In the genomic region with DNA sequence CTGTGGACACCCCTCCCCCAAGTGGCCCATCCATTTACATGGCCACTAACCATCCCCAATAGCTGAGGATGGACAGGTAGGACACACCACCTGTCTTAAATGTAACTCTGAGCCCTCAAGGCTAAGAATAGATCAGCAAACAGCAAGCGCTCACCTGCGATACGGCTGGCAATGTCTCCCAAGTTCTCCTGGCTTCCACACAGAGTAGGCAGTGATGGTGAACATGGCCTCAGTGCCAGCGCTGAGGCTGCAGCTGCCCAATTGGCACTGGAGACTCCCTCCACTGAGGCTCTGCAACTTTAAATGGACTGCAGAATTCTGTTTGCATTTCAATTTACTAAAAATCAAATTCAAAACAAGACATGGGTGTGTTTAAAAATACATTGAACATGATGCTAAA, we compare ENCODE assay signal across 27 mouse cellular contexts.
DNase-seq lines count a peak whose midpoint lies in the region; TF ChIP-seq lines count a peak whose summit lies in the region.
"Had no signal": no experiment of that assay in that cellular context is flagged by ENCODE, and none has a peak within 500 bp of the region (broad histone marks: within the 10 kb centered on the region; RNA-seq: fewer than 3 reads in every experiment).

No protein-coding gene starts in this region.

- DNase-seq in left cerebral cortex, postnatal 4 days: peak; percentile 61
- DNase-seq in left cerebral cortex, adult 8-10 months (ENCODE audit: low spot score in 2 of 2): no peak
- DNase-seq in cerebellum, adult 11-12 months: peak; percentile 82
- peak; percentile 84 for DNase-seq in cerebellum, adult 9-11 months
- DNase-seq in adrenal gland, adult (ENCODE audit: inconsistent age in 2 of 2, low spot score in 1 of 2): no peak
- DNase-seq in gastrocnemius, adult 18-20 months (ENCODE audit: low spot score): no peak
- DNase-seq in retina, embryonic 14.5 days (ENCODE audit: low spot score): no peak
- DNase-seq: adrenal gland, postnatal 36 days; embryo, embryonic 11 days; forebrain, postnatal 0 days; gastrocnemius, postnatal 14 days; heart, postnatal 36 days; kidney, adult 8-10 months; right cerebral cortex, postnatal 4 days; thymus, adult 2 months; thymus, postnatal 36 days had no signal

- H3K4me1 ChIP-seq in embryonic fibroblast, embryonic 13.5 days (ENCODE audit: control insufficient read depth, insufficient read depth, low read length): peaks cover 15% of the 10 kb centered on the region
- H3K4me1 ChIP-seq: forebrain, embryonic 12.5 days; heart, embryonic 10.5 days; intestine, embryonic 15.5 days; lung, embryonic 15.5 days had no signal

- TF ChIP-seq POLR2A in embryonic fibroblast, embryonic 13.5 days (IDR thresholded peaks at IDR 0.05; ENCODE audit: low read depth, low read length): no peak

- TF ChIP-seq CTCF in embryonic fibroblast, embryonic 13.5 days (IDR thresholded peaks at IDR 0.05; ENCODE audit: borderline replicate concordance, insufficient read depth, low read length): no peak

- intact Hi-C loops in left cerebral cortex, postnatal 4 days (cut with DNase I): no loop called here

- no peak overlapping the region for H3K4me3 ChIP-seq in embryonic fibroblast, embryonic 13.5 days (ENCODE audit: insufficient read depth, low read length)
- H3K4me3 ChIP-seq: embryonic facial prominence, embryonic 12.5 days; forebrain, embryonic 12.5 days; heart, embryonic 10.5 days; hindbrain, embryonic 12.5 days; intestine, embryonic 15.5 days; limb, embryonic 13.5 days; lung, embryonic 15.5 days had no signal

- peak overlapping the region; percentile 74 for H3K27ac ChIP-seq in embryonic fibroblast, embryonic 13.5 days (ENCODE audit: insufficient read depth, low read length)
- H3K27ac ChIP-seq: embryonic facial prominence, embryonic 12.5 days; forebrain, embryonic 12.5 days; heart, embryonic 10.5 days; hindbrain, embryonic 12.5 days; hindbrain, postnatal 0 days; intestine, embryonic 15.5 days; kidney, postnatal 0 days; limb, embryonic 13.5 days; lung, embryonic 15.5 days; stomach, postnatal 0 days had no signal

Comparison
In these comparisons a context has a peak if more than half of its experiments do, and no peak if none do; other contexts are left out.
1. DNase-seq: peak in left cerebral cortex, postnatal 4 days (single experiment), cerebellum, adult 11-12 months (single experiment) and cerebellum, adult 9-11 months (single experiment); none in left cerebral cortex, adult 8-10 months (0 of 2), adrenal gland, adult (0 of 2), gastrocnemius, adult 18-20 months (single experiment) and retina, embryonic 14.5 days (single experiment).